Mouse (Mus musculus) CD8-positive naive resting alpha-beta T cell, adult 2 months (primary cell): ENCODE measurements around the gene Gm10260.
A peak's percentile ranks its signal among the peaks of the same experiment; 100 is the strongest.

Source experiments
- DNase-seq, 2 experiments: peaks; one replicate each; pipeline ENCODE4 v3.0.0; 2022; ENCODE audit warnings: low read depth in 2 of 2, low spot score in 2 of 2

Gm10260 gene

DNA sequence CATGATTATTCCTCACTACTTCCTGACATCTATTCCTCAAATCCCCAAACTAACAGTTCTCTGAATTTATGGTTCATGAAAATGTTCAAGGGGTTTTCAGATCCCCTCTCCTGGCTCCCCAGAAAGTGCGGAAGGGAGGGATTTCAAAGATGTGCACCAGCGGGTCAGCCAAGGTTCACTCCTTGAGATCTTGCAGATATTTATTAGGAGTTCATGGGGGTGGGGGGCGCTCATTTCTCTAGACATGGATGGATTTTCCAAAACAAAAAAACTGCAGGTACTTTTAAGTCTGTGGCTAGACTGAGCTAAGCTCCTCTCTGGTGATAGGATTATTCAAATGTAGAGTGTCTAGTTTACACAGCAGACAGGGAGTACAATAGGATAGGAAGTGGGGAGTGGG lies 8.4 kb upstream of the Gm10260 start:
- DNase-seq, result no peak

DNA sequence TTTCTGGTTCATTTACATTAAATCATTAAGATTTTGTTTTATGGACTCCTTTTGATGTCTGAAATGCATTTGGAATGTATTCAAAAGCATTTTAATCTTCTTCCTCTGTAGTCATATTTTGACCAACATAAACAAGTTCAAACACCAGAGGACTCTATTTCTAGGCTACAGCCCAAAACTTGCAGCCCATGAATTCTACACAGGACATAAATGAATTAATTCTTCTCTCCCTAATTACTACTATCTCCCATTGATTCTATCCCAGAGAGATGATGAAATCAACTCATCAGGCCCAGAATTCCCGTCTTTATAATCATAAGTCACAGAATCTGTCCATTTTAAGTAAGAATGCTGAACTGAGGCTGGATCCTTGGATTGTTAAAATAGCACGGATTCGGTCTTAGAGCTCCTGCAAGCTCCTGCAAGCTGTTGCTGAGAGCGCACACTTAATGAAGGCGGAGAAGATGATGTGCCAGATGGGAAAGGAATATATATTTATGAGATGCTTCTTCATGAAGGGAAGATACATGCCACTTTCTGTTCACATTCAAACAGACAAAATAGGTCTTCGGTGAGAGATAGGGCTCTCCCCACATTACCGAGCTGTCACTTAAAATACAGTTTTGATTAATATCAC lies 7.7 kb upstream of the Gm10260 start:
- DNase-seq, result no peak

DNA sequence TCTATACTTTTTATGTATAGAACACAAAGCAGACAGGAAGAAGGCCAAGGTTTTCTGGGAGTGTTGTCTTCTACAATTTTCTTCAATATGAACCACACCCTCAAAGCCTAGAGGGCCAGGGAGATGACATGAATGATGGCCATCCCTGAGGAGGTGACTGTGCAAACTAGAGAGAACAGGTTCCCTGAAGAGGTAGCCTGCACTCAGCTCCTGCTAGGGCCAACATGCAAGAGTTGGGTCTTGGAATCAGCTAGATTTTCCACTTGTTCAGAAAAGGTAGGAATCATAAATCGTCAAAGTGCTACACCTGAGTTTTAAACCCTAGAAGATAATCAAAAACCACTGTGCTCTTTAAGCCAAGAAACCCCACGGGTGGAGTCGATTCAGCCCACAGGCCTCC lies 6.2 kb upstream of the Gm10260 start:
- DNase-seq, result no peak

DNA sequence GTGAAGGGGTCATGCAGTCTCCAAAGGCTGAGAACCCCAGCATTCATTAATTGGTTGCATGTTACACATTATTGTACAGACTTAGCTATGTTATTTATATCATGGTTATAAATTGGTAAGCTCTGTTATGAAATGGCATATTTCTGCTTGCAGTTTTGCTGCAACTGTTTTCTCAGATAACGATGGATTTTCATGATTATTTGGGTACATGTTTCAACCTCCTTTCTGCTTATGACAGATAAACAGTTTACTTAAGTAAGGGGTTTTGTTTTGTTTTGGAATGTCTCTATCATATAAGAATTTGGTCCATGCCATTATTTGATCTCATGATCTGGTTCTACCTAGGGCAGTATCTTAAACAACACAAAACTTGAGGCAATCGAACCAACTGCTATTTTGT lies 5.5 kb upstream of the Gm10260 start:
- no peak for DNase-seq

DNA sequence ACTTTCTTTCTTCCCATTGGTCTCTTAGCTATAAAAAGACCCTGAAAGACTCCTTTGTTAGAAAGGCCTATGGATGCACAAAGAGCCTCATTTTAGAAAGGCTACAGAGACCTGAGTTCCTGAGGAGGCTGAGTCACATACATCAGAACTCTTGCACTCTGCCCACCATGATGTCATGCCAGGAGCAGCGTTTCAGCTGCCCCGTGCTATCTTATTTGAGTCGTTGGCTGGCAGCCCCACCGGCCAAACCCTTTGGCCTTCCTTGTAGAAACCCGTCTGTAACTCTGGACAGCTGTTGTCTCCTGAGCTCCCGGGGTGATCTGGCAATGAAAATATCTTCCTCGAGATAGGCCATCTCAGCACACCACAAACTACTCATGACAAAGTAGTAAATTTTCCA lies 3.6 kb upstream of the Gm10260 start:
- DNase-seq, result no peak

DNA sequence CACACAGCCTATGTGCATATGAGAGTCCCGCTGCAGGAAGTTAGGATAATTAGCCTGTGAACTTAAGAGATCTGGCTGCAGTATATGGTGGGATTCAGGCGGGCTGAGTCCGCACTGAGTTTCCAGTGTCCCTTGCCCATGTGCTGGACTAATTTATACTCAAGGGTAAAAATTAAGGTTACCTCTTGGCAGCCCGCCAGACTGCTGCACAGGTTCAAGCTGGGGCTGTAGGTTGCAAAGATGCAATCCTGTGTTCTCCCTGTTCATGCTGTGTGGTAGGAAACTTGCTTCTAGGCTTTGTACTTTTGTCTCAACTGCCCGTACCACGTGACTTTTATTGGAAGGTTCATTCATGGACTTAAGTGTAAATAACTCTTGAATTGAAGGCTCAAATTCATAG lies 3.0 kb upstream of the Gm10260 start:
- DNase-seq, result no peak

DNA sequence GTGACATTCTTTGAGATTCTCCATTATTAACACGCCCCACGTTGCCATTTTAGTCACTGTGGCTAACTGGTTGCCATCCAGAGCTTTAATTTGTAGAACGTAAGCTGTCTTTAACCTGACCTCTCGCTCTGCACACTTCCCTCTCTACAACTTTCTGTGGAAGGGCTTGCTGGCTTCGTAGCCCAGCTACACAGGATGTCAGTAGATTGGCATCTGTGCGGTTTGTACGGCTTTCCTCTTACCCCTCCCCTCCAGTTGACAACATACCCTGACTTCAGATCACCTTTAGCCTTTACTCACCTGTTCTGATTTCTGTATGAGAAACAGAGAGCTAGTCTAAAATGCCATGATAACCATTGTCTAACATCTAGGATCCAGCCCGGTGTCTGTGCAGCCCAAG lies 1.7 kb upstream of the Gm10260 start:
- DNase-seq, result peak in 1 of 2 experiments; percentile 29

DNA sequence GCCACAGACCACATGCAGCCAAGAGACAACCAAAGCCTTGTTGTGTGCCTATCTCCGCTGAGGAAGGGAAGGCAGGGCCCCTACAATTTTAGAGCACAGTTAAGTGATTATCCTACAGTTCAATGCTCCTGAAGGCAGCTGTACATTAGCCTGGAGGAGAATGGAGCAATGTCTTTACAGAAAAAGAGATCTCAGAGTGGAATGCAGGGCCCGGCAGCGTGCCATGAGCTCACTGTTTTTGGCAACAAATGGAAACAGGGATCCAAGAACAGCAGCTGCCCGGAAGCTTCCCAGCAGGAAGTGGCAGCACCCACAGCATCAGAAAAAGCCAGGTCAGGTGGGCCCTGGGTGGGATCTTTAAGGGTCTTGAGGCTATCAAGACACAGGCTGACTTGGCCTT lies 3.4 kb downstream of the Gm10260 start:
- DNase-seq, result no peak

DNA sequence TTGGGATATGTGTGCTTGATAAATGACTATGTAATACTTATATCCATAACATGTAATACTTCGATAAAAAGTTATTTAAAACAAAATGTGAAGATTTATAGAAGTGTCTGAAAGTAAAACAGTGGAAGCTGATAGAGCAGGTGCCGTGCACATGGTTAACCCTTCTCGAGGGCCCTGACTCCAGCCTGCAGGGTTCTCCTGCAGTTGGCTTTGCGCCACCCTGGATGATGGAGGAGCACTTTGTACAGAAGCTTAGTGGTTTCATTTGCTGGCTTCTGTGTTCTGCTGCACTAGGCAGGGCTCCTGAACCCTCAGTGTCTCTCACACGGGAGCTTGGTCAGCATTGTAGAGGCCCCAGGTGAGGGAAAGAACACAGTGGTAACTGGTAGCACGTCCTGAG lies 4.3 kb downstream of the Gm10260 start:
- DNase-seq, result no peak

DNA sequence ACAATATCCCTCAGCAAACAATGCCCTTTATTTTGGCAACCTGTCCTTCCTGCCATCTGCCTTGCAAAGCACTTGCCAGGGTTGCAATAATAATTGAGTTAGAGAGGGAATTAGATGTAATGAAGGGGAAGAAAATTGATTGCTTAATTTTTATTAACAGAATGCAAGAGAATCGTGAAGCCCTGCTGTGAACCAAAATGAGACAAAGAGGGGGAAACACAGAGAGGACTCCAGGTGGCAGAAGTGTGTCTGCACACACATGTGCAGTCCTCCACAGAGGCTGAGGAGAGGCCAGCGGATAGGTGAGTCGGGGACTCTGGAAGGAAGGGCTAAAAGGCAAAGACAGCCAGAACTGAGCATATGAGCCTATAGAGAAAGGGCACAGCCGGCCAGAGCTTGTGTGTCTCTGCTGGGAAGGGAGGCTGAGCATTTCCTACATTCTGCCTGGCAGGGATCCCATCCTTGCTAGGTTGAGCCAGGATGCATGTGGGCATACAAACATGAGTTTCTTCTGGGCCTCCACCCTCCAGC lies 9.5 kb downstream of the Gm10260 start:
- no peak for DNase-seq

DNA sequence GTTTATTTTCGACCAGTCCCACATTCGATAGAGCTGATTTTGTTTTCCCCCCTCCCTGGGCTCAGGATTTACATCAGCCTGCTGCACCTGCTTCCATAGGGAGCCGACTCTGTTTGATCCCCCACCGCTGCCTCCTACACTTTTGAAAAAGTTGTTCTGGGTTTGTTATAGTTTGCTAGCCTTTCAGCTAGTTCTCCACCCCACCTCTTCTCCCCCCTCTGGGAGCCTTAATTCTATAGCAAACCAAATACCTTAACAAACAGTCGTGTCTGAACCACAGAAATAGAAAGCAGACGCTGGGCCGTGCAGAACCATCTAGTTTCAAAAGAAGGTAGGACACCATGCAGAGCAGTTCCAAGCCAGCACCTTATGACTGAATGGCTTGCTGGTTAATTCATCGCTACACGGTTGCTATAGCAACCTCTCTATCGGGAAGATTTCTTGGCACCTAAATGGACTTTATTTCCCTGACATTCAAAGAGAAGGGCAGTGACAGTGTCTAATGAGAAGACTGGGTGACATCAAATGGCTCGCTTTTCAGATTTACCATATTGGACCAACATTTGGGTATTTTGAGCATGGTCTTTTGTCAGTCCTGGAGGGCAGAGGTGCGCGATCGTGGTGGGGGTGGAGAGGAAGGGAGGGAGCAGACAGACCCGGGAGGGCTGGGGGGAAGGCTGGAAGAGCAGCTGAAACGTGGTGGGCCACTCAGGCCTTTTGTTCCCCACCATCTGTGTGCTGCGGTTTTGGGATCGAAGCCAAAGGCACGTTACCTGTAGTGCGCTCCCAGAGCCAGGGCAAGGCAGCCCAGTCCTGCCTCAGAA lies 13.2 kb downstream of the Gm10260 start:
- DNase-seq, result no peak

DNA sequence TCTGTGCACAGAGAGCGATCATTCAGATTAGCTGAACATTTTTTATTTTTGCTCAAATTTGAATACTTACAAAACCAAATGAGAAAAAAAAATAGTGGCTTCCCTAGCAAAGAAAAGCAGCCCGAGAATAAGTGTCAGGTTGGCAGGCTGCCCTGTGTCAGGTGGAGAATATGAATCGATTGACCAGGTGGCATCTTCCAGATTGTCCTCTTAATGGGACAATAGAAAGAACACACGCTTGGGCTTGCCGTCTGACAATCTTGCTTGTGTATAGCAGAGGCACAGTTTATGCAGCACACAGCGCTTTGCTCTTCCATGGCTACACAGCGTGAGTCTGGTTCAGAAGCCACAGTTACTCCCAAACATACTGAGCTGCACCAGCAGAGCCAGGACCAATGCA lies 15.8 kb downstream of the Gm10260 start:
- no peak for DNase-seq

DNA sequence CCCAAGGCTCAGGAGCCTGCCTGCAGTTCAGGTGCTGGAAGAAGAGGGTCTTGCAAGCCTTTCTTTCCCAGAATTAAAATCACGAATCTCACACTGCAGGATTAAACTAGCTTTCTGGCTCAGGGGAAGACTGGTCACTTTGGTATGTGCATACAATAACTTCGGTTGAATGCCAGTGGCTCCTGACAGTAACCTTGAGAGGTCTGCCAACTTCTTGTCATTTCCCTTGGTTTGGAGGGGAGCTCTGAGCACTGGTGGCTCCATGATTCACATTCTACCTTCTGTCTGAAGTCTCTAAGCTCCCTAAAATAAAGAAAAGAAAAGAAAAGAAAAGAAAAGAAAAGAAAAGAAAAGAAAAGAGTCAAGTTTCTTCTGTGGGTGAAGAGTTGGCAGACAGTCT lies 16.4 kb downstream of the Gm10260 start:
- DNase-seq, result no peak

DNA sequence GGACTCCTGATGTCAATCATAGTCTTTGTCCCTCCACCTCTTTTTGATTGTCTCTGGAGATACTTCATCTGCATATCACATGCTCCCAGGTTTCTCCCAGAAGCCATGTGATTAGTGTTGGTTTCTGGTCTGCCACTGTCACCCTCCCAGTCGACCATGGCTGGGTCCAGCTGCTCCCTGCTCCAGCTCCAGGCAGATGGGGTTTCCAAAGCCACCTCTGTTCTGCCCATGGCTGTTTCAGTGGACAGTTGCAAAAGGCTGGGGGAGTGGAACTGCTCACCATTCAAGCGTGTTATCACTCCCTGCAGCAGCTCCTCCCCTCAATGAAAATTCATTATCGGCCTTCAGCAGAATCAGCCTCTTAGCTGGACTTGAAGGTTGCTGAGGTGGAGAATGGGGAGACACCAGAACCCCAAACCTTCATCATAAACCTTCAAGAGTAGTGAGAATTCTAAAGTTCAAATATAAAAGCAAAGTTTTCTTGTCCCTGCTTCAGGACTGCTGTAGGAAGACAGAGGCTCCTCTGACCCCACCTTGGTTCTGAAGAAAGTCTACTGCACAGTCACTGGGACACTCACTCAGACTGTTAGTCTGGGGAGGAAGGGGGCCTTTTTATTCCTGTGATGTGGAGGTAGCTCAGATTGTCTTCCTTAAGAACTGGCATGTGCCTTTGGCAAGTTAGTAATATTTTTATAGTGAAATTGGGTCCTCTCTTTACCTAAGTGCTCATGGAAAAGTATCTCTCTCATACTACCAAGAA lies 17.0 kb downstream of the Gm10260 start:
- DNase-seq, result no peak

DNA sequence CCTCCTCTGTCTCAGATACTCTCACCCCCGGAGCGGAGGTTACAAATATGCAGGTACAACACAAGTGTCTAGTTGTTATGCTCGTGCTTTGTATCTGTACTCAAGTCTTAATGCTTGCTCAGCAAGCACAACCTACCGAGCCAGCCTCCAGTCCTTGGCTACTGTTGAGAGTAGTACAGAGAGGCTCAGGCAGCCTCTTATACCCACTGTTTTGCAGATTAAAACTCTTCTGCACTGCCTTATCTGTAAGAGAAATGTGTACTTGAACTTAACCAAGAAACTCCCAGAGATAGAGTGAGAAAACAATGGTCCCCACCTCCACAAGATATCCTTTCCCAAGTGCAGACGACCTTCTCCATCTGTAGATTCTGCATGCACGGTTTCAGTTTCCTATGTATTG lies 24.5 kb downstream of the Gm10260 start:
- no peak for DNase-seq

DNA sequence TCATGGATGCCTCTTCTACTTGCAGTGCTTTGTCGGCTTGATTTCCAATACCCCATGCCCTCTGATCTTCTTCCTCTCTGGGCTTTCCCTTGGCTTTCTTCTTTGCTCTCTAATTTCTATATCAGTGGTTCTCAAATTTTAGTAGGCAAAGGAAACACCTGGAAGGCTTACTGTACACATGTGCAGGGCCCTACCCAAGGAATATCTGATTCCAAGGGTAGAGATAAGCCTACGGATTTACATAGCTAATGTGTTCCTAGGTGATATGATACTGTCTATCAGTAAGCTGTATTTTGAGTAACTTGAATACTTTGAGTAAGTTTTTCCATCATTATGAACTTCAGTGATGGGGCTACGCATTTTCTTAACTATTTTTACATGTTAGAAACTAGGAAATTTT lies 25.7 kb downstream of the Gm10260 start:
- DNase-seq, result no peak

DNA sequence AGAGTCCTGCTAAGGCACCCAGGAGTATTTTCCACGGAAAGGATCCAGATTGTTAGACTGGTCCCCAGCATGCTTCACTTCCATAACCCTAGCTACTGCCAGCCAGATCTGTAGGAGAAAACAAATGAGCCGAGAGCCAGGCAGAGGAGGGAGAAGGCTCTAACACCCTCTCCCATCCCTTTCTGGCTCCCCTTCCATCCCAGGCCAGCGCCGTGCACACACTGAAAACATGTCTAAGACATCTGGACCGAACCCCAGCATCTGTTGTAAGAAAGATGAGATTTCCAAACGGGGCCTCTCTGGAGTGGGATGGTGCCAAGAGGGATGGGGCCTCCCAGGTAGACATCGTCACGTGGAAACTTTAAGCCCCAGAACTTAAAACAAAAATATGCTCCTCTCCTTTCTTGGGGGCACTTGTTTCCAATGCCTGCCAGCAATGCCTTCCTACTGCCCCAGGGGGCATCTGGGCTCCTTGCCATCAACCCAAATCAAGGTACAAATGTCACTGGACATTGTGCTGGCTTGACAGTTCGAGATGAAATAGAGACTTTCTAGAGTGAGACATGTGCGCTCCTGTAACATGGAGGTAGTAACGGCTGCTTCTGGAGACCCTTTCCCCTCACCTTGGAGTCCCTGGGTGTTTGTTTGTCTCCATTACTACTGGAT lies 35.1 kb downstream of the Gm10260 start:
- DNase-seq, result no peak

DNA sequence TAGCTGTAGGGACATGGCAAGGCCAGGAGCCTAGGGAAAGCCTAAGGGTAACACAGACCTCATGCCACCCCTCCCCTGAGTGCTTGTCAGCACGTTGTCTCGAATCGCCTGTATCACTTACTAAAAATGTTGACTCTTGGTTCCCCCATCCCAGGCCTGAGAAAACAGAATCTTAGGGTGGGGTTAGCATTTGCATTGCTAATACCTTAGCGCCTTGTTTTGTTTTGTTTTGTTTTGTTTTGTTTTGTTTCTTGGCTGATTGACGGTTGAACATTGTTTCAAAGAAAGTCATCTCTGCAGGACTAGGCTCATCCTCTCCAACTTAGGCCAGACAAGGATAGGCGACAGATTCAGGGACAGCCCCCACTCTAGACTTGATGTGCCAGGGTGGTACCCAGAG lies 35.9 kb downstream of the Gm10260 start:
- DNase-seq, result no peak

DNA sequence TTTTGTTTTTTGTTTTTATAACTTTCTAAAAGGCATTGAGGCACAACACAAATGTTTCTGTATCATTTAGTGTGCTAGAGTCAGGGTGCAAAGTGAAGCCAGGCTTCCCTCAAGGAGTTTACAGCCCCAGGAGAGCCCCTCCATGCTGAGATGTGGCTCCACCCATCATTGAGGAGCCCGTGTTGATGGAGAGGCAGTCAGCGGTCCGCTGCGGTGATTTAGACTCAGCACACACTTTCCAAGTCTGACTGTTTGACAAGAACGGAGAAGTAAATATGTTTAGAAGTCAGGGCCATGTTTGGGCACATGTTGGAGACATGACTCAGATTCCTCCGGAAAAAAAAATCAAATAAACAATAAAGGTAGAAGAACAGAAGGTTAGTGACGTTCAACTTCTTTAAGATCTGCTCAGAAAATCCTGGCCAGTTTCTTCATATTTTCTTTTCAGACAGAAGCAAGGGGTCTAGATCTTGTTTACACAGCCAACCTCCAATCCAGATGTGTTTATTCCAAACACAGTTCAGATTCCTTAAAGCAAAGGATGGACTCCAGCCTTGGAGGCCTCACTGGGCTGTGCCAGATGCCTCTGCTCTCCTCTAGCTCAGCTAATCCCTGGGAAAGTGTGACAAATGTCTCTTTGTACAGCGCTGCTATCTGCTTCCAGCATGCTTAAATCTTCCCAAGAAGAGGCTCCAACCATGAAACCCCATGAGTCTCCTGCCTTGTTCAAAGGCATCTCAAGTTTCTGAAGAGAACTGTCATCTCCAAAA lies 47.7 kb downstream of the Gm10260 start:
- no peak for DNase-seq

DNA sequence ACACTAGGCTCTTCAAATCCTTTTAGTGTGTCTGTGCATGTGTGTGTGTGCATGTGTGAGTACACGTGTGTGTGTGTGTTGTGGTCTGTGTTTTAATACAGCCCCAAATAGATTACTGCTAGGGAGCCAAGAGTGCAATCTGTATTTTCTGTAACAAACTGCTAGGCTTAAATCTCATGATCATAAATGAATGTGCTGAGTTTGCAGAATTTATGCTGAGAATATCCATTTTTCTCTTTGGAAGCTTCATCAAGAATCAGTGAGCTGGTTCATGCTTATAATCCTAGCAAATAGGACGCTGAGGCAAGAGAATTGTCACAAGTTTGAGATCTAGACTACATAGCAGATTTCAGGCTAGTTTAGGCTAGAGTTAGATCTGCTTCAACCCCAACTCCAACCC lies 48.9 kb downstream of the Gm10260 start:
- no peak for DNase-seq
